Mouse (Mus musculus): ENCODE results near the gene Uggt1.

The Uggt1 gene

DNA sequence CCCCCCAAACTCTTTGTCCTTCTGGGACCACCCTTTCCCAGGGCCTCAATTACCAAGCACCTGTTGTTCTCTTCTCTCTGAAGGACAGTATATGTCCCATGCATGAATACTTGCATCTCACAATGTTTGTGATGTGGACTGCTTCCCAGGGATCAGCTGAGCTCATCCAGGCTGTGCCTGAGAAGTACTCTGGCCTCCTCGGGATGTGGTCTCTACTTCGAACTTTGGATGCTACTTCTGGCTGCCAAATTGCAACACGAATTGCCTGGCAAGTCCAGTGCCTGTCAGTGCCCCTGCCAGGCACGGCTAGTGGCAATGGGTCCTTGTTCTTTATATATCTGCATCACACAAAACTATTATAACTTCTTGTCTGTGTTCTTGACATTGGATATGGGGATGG is 134.5 kb downstream of the Uggt1 start:
- no peak for DNase-seq

- no peak for DNase-seq
Measured at GRCm38 (mm10) chr1:36105917-36106706, 138.4 kb downstream of the Uggt1 start.

- DNase-seq = no peak
Measured at GRCm38 (mm10) chr1:36100371-36100770, 144.1 kb downstream of the Uggt1 start.

DNA sequence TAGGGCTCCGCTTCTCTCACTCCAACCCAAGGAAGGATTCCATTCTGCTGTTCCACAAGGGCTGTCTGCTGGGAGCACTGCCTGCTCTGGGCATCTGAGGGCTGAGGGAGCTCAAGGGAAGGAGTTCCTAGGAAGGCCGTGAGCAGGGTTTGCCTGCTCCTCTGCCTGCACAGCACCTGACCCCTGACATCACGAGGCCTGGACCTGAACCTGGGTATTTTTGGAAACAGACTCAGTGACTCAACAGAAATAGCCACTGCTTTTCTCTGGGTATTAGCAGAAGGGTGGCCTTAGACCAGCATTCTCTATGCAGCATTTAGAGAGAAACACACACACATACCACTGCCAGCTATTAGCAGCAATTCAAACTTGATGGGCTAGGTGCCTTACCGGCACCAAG is 146.1 kb downstream of the Uggt1 start:
- DNase-seq = no peak

GRCm38 (mm10) chr1:36095423-36096272 is 148.9 kb downstream of the Uggt1 start:
- no peak for DNase-seq

DNA sequence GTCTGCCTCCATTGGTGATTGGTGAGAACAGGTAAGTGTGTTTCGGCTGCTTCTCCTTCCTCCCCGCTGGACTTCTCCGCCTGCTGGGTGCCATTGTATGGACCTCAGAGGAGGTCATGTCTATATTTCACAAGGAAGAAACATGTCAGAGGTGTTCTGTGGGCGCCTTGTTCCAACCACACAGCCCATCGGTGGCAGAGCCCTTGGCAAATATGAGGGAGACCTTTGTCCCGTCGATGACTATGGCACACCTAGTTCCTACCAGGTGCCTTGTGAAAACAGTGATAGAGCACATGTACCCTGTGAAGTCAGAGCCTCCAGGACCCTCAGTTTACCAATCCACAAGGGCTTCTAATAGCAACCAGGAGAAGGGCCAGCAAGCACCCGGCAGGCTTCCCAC is 150.8 kb downstream of the Uggt1 start:
- DNase-seq = no peak

DNA sequence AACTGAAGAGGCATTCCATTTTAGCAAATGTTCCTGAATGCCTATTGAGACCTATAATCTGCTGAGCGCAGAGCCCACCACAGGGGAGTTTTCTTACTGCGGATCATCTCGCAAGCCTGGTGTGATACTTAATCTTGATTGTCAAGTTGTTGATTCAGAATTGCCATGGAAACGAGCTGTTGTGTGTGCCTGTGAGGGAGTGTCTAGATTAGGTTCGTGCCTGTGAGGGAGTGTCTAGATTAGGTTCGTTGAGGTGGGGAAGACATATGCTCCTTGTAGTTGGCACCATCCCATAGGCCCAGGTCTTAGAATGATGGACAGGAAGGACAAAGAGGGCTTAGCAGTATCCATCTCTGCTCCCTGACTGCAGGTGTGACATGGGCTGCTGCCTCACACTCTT is 153.3 kb downstream of the Uggt1 start:
- DNase-seq = no peak

DNA sequence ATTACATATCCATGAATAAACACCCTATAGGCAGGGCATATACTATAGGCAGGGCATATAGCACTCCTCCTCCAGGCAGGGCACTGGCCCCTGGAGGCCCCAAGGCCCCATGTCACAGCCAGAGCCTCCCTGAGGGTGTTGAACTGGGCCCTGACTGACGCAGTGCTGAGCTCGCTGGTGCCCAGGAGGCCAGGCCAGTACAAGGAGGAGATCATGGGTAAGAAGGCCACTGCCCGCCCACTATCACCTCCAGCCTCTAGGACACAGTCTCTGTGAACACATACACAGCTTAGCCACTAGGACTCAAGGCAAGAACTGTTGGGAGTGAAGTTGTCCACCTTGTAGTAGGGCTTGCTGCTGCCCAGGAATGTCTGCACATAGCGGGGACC is 153.8 kb downstream of the Uggt1 start:
- DNase-seq = no peak

All from cerebellum, adult 9-10 months (tissue).